Mouse (Mus musculus): Measurements from ENCODE around the gene Ccdc141.

- TF ChIP-seq CTCF (IDR thresholded peaks at IDR 0.05; ENCODE audit: extremely low read depth, insufficient read length, insufficient replicate concordance, low read depth, low read length) (no peak), POLR2A (IDR thresholded peaks at IDR 0.05; ENCODE audit: low read depth, low read length) (no peak)
Observed at GRCm38 (mm10) chr2:77114335-77114734, 56.1 kb downstream of the Ccdc141 start.
